Mouse (Mus musculus) erythroblast, embryonic 14.5 days (primary cell): ENCODE data around the gene Ubxn10.

Source experiments
- GATA1 ChIP-seq: IDR thresholded peaks from 2 replicates; pipeline ENCODE4 v1.6.1; 2012; ENCODE audit warnings: low read length, inconsistent platforms, mixed read lengths
- TAL1 ChIP-seq: IDR thresholded peaks from 3 replicates; pipeline ENCODE4 v1.6.1; 2012; ENCODE audit warnings: low read length, inconsistent platforms, mixed read lengths

DNA sequence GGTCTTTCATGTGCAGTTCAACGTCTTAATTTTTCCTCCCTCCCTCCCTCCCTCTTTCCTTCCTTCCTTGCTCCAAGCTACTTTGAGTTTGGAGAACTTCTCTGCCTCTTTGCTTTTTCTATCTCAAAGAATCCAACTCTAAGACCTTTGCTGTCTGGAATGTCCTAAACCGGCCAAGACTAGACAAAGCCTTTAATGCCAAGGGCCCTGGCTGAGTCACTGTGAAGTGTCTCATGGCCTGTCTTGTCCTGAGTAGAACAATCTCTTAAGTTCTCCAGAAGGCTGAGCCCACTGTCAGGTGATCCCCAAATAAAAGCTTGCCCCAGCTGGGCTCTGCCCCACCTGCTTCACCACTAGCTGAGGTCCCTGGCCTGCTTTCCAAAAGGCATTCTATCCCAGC is 34.9 kb downstream of the Ubxn10 start:
- TF ChIP-seq GATA1 (no peak), TAL1 (no peak)
